Mouse (Mus musculus) adrenal gland, adult 8-10 months (tissue): Measurements from ENCODE around the gene Cacnb1. TPM values are rescaled to one million over a fixed set of nuclear protein-coding genes. Genes with fewer than 3 reads are reported as not detected.

Source experiments
- DNase-seq: peaks from one replicate; pipeline ENCODE4 v3.0.0; 2022
- total RNA-seq, 4 experiments: library from RNA; stranded (reverse); gene quantifications; 2 replicates each; pipeline ENCODE4 v1.2.4; 2022

Cacnb1 gene
- total RNA-seq, 4 experiments from 2014 or later, result 7.8 to 18.8 (median 13.6) TPM

DNA sequence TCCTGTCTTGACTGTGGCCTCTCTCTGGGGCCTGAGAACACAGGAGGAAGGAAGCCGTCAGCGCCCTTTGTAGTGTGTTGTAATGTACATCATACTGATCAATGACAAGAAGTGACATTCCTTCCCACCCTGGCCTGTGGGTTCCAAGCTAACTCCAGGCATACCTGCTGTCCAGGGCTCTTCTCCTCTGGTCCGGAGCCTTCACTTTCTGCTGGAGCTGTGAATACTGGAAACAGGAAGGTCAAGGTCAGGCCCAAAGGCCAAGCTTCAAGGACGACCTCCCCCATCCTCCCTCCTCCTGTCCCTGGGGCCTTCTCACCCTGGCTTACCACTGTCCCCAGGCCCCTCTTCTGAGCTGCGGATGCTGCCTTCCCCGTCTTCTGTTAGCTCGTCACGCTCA lies 18.1 kb upstream of the Cacnb1 start:
- no peak for DNase-seq

DNA sequence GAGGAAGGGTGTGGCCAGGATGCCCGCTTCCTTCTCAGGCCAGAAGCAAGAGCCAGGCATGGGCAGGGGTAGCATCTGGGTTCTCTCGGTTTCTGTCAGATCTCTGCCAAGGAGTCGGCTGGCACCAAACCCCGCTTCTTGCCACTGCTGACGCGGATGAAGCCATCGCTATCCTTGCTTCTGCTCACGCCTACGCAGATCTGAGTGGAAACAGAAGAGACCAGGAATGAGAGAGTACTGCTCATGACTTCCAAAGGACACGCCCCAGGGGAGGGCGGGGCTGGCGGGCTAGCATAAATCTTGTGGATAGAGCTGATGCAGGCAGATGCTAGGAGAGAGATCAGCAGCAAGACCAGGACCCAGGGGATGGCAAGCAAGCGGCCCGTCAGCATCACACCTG lies 15.0 kb upstream of the Cacnb1 start:
- DNase-seq, result no peak

- peak; percentile 40 for DNase-seq
Measured at GRCm38 (mm10) chr11:98035977-98036377, 13.1 kb upstream of the Cacnb1 start.

DNA sequence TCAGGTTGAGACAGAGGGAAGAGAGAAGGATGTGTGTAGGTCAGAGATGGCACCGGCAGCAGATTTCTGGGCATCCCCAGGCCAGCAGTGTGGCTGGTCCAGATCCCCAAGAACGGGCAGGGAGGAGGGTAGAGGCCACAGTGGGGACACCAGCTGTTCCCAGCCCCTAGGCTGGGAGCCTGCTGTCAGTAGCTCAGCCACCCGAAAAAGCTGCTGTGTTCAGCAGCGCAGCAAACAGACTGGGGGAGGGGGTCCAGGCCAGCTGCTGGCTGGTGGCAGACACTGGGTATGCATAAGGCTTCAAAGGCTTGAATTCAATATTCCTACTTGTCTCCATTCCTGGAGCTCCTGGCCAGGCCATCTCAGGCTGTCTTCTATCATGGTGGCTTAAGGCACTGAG lies 12.0 kb upstream of the Cacnb1 start:
- no peak for DNase-seq

- DNase-seq, result no peak
Measured at GRCm38 (mm10) chr11:98034061-98034460, 11.2 kb upstream of the Cacnb1 start.

DNA sequence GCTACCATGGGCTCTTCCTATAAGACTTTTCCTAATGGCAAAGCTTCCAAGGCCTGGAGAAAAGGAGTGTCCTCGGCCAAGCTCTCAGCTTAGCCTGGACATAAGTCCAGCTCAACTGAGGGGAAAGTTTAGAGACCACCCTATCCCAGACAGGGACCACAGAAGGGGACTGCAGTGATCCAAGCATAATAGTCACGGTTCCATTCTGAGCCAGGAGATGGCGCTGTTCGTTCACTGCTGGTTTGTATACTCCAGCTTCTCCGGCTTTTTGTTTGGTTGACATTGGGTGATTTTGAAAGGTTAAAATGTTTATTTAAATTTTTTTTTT lies 8.6 kb upstream of the Cacnb1 start:
- peak; percentile 54 for DNase-seq

DNA sequence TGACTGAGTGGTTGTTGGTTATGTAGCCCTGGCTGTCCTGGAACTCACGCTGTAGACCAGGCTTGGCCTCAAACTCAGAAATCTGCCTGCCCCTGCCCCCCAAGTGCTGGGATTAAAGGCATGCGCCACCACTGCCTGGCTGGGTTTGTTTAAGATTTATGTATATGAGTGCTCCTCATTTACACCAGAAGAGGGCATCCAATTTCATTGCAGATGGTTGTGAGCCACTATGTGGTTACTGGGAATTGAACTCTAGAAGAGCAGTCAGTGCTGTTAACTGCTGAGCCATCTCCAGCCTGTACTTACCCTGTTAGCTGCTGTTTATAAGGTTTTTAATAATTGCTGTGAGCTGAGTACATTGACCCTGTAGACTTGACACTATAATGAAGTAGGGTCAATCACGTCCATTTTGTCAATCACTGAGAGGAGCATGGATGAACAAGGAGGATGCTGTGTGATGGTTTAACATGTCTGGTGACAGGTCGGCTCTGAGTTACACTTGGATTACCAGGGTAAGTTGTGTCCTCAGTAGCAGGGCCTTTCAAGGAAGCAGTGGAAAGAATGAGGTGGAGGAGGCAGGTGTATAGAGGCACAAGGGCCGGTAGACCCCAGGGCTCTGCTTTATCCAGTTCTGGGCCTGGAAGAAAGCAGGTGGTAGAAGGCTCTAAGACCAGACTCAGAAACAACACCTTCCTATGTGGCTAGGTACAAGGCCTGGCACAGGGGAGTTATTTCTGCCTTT lies 8.0 kb upstream of the Cacnb1 start:
- no peak for DNase-seq

DNA sequence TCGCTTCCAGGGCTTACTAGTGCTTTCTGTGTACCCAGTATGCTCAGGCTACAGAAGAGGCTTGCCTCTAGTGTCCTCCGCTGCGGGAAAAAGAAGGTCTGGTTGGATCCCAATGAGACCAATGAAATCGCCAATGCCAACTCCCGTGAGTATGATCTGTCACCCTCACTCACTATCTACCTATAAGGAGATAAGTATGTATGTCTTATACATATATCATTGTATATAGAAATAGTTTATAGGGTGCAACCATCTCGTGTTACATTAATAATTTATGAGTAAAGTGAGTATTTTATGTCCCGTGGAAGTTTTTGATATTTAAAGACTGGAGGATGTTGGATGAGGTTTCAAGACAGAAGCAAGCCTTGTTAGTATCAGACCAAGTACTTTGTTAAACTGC lies 5.0 kb upstream of the Cacnb1 start:
- DNase-seq, result no peak

GRCm38 (mm10) chr11:98027297-98027688 lies 4.5 kb upstream of the Cacnb1 start:
- no peak for DNase-seq

DNA sequence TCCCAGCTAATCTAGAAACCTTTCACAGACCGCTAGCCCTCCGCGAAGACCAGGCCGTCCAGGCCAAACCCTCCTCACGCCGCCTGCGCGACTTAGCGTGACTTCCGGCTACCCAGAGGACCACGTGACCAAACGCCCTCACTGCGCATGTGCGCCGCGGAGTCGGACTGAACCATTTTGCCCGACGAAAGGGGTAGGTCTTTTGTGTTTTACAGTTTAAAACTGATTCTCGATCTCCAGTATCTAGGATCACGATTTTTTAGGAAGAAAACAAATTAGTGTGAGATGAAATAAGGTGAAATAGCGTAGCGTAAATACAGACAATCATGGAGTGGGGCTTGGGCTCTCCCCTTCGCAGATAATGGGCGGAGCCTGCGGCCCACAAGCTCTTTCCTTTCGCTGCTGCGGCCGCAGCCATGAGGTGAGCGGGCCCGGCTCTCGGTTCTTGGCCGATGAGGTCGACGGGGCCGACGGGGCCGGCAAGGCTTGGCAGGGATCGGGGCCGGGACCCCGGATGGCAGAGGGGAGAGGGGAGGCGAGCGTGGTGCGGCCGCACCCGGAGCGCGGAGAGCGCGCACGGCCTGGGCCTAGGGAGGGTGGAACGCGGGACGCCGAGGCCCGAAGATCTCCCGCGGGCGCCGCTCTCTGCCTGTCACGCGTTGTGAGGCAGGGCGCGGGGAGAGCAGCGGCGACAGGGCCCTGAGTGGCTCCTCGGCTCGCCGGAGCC lies 3.9 kb upstream of the Cacnb1 start, which contains the start of gene Rpl19:
Rpl19 (plus strand) TSS at position 141 of the 727 bp plus-strand sequence.
- peak; percentile 90 for DNase-seq

- no peak for DNase-seq
Measured at GRCm38 (mm10) chr11:98026248-98026569, 3.4 kb upstream of the Cacnb1 start.

GRCm38 (mm10) chr11:98024516-98024915 lies 1.7 kb upstream of the Cacnb1 start:
- DNase-seq, result no peak

GRCm38 (mm10) chr11:98022253-98022554 lies 630 bp downstream of the Cacnb1 start:
- no peak for DNase-seq

DNA sequence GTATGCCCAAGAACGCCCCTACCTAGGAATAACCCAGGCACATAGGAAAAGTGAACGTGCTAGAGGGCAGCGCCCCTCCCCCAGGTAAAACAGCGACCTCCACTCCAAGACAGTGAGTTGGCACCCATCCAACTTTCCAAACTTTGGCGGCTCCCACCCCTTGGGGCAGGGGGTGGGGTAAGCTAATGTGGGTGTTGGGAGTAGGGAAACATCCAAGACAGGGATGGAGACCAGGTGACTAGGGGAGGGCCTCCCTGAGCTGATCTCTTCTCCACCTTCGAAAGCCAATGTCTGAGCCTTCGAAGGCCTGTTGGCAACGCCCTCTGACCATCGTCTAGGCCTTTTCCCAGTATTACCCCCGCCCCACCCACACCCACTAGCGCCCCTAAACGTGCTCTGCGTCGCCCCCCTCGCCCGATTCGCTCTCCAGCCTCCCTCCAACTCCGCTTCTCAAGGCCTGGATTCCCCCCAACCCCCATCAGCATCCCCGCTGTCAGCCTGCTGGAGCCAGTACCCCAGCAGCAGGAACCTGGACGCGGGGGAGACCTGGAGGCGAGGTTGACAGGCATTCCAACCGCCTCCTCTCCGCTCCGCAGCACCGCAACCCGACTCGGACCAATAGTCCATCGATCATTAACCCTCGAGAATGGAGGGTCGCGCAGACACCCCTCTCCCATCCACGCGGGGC lies 1.1 kb downstream of the Cacnb1 start:
- peak; percentile 42 for DNase-seq

DNA sequence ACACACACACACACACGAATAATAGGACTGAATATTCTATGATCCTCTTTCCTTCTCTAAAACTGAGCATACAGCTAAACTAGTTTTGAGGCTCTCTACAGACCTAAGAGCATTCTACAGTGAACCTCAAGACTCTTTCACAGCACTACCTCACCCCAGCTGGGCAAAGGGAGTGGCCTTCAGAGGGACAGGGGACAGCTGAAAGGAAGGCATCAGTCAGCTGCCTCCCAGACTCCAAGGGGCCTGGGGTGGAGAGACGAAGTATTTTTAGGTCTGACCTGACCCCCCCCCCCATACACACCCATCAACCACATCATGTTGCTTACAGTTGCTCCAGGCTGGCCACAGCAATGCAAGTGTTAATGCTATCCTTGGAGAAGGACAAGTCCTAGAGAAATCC lies 1.7 kb downstream of the Cacnb1 start:
- DNase-seq, result no peak

DNA sequence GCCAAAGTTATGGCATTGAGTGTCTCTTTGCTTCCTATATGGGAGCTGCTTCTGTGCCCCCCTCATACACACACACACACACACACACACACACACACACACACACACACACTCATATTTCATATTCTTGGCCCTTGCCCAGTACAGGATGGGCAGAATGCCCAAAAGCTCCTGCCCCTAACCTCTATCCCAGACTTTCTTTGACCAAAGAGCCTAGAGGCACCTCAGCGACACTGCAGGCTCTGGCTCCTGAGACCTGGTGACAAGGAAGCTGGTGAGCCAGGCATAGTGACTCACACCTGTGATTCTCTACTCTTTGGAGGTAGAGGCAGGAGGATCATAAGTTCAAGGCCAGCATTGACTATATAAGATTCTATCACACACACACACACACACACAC lies 2.1 kb downstream of the Cacnb1 start:
- no peak for DNase-seq

DNA sequence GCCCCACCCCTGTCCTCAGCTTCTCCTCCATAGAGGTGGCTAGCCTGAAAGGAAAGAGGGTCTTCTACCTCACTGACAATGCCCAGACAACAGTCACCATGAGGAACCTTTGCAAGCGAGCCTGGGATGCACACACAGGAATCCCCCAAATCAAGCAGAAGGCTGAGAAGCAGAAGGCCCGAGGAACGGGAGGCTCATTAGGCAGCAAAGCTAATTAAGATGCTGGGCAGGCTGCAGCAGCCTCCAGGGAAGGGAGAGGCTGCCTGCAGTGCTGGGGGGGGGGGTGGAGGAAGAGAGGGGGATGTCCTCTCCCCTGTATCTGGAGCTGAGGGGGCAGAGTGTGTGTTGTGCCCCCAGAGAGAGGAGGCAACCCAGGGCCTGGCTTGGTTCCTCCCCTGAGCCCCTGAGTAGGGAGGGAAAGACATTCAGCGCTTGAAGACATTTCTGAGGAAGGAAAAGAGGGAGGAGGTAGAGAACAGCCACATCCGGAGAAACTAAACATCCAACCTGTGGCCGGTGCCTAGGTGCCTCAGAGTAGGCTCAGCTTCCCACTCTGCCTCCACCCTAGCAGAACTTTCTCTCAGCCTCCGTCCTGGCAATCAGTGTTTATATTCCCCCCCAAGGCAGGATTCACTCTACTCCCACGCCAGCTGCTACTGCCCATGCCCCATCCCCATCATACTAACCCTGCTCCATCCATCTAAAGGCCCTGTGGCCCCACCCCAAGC lies 2.8 kb downstream of the Cacnb1 start:
- no peak for DNase-seq

- DNase-seq, result no peak
Measured at GRCm38 (mm10) chr11:98018858-98019641, 3.8 kb downstream of the Cacnb1 start.

- no peak for DNase-seq
Measured at GRCm38 (mm10) chr11:98018222-98018621, 4.6 kb downstream of the Cacnb1 start.

DNA sequence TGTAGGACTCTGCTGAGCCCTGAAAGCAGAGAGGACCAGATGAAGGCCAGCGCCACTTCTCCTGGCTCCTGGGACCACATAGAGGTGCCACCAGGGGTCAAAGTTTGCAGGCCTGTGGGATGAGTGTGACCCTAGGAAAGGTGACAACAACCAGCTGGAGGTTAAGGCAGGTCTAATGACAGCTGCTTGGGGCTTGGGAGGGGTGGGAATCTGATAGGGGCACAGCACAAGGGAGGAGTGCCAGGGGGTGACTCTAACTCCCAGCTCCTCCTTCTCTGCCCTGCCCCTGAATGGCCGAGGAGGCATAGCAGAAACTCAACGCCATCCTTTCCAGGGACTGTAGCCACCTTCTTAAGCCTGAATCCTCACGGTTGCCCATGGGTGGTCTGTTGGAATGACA lies 6.0 kb downstream of the Cacnb1 start:
- DNase-seq, result no peak

DNA sequence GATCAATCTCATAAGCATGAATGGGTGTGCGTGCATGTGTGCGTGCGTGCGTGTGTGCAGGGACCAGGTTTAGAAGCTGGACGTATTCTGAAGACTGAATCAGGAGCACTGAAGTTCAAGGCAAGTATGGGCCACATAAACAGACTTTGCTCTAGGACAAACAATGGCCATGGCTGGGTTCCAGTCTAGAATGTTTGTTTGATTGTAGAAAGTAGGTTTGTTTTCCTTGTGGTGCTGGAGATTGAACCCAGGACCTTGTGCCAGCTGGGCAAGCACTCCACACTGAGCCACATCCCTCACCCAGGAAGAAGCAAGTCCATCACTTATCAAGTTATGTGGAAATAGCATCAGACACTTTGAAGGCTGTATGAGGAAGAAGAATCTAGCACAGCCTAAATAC lies 6.7 kb downstream of the Cacnb1 start:
- no peak for DNase-seq

DNA sequence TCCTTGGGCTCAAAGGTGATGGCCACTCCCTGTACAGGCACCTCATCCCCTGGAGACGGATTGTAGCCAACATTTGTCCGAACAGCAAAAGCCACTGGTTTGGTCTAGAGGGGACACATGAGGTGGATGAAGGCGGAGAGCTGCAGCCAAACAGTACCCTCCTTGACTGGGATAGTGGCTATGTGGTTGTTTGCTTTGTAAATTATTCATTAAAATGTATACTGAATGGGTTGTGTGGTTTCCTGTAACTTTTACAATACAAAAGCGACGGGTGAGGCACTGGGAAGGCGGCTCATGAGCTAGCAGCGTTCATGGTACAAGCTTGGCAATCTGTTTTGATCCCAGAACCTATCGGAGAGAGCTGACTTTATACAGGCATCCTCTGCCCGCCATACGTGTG lies 10.0 kb downstream of the Cacnb1 start:
- no peak for DNase-seq

GRCm38 (mm10) chr11:98011716-98012115 lies 11.1 kb downstream of the Cacnb1 start:
- DNase-seq, result no peak
